Mouse (Mus musculus) kidney, postnatal 14 days (tissue): ENCODE measurements around the gene Psrc1.
A peak's percentile ranks its signal among the peaks of the same experiment; 100 is the strongest.

Experiments
- DNase-seq: peaks from one replicate; pipeline ENCODE4 v3.0.0; 2022; ENCODE audit warnings: mixed read lengths

Gene Psrc1

DNA sequence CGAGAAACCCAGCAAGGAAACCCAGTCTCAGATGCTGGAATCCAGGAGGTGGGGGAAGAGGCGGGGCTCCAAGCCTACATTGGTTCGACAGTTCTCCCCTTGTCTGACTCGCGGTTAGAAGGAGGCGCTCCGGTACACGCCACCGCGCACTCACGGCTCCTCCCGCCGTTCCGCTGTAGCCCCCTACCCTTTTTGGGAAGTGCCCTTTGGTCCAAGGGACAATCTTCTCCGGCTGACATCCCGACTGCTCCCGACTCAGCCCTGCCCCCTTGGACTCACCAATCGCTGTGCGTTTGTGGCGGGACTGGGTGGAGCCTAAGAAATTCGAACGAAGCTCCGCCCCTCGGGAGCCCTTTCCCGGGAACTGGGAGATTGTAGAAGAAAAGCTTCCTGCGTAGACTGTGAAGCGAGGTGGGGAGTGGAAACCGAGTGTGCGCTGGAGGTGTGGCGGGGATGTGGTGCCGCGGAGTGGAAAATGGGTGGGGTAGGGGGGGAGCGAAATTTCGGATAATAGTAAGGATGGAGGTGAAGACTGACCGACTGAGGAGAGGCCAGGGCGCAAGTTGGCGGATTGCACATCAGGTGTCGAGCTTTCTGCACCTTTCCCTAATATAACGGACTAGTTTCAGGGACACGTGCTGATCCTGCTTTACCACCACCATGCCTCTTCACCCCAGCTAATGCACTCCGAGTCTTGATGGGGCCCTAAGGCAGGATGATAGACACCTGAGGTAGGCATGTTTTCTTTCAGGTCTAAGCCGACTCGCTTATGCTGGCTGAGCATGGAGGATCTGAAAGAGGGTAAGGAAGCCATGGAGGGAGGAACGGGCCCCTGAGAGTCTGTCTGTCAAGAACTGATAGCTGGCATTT lies at the start of gene Psrc1:
Gene Psrc1 (plus strand): TSS at position 355 of the 870 bp plus-strand sequence.
- peak; percentile 93 for DNase-seq

- DNase-seq = no peak
Measured at GRCm38 (mm10) chr3:108336878-108337277, 46.8 kb upstream of the Psrc1 start.

DNA sequence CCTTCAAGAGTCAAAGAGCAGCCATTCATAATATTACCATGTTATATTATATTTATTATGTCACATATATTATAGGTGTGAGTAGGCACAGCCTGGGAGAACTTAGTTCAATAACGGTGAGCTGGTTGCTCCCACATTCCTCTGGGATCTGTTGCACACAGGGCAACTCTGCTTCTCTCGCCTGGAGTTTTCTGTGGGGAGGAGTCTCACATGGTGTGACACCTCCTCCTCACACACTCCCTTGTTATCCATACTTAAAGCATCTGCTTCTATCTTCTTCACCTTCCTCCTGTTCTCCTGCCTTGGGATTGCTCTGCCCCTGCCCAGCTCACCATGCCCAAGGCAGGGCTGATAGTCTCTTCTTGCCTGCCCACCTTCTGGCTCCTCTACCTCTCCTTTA lies 42.6 kb upstream of the Psrc1 start:
- no peak for DNase-seq

DNA sequence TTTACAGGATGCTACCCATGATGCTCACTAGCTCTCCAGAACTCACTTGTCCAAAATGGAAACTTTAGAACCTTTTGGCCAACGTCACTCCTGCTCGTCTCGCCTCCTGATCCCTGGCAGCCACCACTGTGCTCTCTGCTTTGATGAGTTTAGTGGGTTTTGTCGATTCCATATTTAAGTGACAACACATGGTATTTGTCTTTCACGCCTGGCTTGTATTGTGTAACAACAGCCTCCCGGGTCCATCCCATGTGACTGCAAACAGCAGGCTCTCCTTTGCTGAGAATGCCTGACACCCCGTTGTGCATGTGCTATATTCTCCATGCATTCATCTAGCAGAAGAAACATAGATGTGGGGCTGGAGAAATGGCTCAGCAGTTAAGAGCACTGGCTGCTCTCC lies 41.5 kb upstream of the Psrc1 start:
- no peak for DNase-seq

- DNase-seq = no peak
Measured at GRCm38 (mm10) chr3:108345855-108346254, 37.8 kb upstream of the Psrc1 start.

DNA sequence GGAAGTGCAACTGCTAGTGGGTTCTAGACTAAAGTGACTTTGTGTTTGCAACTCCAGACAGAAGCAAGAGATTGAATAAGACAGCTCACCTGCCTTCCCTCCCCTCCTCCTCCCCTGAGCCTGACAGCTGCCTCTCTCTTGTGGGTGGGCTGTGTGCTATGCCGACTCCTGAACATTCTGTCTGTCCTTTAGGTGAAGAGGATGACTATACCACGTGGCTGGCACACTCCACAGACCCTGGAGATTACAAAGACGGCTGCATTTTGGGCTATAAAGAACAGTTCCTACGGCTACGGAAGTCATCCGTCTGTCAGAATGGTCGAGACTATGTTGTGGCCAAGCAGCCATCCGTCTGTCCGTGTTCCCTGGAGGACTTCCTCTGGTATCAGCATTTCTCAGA lies 35.3 kb upstream of the Psrc1 start:
- no peak for DNase-seq

- no peak for DNase-seq
Measured at GRCm38 (mm10) chr3:108355245-108355644, 28.4 kb upstream of the Psrc1 start.

DNA sequence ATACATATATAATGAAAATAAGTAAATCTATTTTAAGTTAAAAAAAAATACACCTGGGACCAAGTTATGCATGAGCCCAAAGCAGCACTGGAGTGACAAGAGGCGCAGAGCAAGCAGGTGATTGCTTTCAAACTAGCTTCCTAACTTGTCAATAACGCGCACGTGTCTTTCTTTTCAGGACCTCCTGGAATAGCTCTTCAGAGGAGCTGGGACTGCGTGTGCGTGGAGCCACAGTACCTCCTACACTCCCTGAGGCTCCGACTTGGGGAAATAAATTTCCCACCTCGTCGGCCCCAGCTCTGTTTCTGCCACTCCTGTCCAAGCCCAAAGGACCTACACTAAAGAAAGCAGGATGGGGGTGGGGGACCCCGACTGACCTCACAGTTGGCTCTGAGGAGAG lies 26.6 kb upstream of the Psrc1 start:
- DNase-seq = no peak

DNA sequence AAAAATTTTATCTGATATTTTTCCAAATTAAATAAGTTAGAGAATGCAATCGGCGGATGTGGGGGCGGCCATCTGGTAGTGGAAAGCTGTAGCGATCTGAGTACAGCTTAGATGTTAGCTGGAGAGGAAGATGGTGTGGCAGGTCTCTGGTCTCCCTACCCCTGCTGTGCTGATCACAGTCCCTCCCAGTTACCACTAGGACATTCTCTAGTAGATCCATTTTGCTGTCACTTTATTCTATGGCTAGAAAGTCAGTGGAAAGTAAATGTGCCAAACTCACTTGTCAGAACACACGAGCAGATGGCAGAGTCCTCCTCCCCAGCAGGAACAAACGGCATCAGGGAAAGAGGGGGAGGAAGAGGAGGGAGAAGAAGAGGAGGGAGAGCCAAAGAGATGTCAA lies 25.2 kb upstream of the Psrc1 start:
- no peak for DNase-seq

- DNase-seq = peak; percentile 17
Measured at GRCm38 (mm10) chr3:108360894-108361293, 22.7 kb upstream of the Psrc1 start.

DNA sequence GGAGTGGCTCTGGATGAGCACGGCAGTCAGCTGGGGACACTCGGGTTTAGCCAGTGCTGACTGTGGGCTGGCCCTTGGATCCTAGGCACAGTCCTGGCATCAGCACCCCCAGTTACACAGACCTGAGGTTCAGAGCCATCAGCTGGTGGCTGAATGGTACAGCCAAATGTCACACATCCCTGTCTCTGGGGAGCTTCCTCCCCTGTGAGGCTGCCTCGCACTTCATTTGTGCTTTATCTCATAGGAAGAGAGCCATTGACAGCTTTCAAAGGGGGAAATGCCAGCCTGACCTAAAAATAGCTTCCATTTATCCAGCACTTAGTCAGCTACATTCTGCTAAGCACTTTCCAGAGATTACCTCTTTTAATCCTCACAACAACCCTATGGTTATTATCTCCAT lies 20.0 kb upstream of the Psrc1 start:
- DNase-seq = no peak

- DNase-seq = no peak
Measured at GRCm38 (mm10) chr3:108364270-108364995, 19.2 kb upstream of the Psrc1 start, which contains the start of gene Mybphl. Gene Mybphl (plus strand): TSS chr3:108364911.

GRCm38 (mm10) chr3:108367173-108367572 lies 16.5 kb upstream of the Psrc1 start:
- DNase-seq = no peak

GRCm38 (mm10) chr3:108367828-108368227 lies 15.8 kb upstream of the Psrc1 start:
- no peak for DNase-seq

- no peak for DNase-seq
Measured at GRCm38 (mm10) chr3:108368721-108369120, 14.9 kb upstream of the Psrc1 start.

GRCm38 (mm10) chr3:108372274-108372673 lies 11.4 kb upstream of the Psrc1 start:
- DNase-seq = no peak

GRCm38 (mm10) chr3:108372691-108373090 lies 10.9 kb upstream of the Psrc1 start:
- DNase-seq = no peak

- DNase-seq = no peak
Measured at GRCm38 (mm10) chr3:108378875-108379663, 4.6 kb upstream of the Psrc1 start.

- DNase-seq = no peak
Measured at GRCm38 (mm10) chr3:108380695-108381094, 2.9 kb upstream of the Psrc1 start.

GRCm38 (mm10) chr3:108381945-108382875 lies 1.4 kb upstream of the Psrc1 start:
- no peak for DNase-seq

- DNase-seq = no peak
Measured at GRCm38 (mm10) chr3:108384425-108384824, 786 bp downstream of the Psrc1 start.

DNA sequence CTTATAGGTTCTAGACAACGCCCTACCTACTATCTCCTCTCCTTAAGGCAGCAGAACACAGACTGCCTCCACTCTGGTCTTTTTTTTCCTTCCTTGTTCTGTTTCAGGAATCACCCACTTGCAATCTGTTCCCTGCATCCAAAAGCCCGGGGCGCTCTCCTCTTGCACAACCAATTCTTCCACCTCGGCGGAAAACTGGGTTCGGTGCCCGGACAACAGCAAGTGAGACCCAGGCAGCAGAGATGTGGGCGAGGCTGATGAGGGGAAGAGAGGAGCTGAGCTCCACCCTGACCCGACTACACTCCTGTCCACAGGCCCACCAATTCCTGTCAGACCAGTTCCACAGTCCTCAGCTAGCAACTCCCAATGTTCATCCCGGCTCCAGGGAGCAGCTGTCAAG lies 2.5 kb downstream of the Psrc1 start:
- no peak for DNase-seq
